Mouse (Mus musculus) 3T3-L1 (cell line): ENCODE measurements at regions not wholly inside any gene's neighbourhood (a gene's known extent, or its start where the extent isn't known, plus 50 kb on each side); places are given as distances from the start of the nearest gene placed in this dataset.
"Not testable (repeated sequence)": the region's sequence is repeated elsewhere in the genome, so short reads cannot be mapped to it uniquely, and the experiment has no call there.

Experiments used
- DNase-seq: peaks from one replicate; pipeline ENCODE4 v3.0.0-alpha.2; 2015; ENCODE audit warnings: low read depth, low spot score

DNA sequence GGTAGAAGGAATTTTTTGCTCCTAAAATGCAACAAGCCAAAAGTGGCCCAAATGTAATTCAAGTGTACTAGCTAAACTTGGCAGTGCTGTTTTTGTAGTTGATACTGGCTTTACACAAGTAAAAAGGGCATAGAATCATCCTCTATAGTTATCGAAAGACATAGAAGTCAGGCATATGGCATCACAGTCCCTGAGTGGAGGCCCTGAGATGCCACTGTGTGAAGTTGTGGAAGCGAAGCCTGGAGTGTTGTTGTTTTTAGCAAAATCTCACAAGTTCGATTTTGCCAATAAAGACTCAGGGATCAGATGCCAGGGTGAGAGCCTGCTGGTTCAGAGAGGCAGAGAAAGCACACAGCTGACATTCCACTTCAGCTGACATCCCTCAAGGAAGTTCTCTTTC lies 121.6 kb upstream of the C9orf72 start:
- no peak for DNase-seq

- DNase-seq: no peak
Measured at GRCm38 (mm10) chr4:35343751-35344150, 117.8 kb upstream of the C9orf72 start.

DNA sequence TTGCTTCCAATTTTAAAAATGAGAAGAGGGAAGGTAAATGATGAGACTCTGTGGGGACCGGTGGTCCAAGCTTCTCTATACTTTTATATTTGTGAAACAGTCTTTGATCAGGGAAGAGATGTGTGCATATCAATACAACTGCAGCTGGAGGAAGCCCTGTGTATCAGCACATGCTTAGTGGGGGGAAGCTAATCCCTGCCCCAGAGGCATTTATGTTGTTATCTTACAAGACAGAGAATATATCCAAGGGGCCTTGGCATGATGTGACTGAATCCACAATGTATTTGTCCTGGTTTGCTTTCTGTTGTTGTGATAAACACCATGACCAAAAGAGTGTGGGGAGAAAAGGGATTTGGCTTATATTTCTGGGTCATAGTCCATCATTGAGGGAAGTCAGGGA lies 105.2 kb upstream of the C9orf72 start:
- no peak for DNase-seq

DNA sequence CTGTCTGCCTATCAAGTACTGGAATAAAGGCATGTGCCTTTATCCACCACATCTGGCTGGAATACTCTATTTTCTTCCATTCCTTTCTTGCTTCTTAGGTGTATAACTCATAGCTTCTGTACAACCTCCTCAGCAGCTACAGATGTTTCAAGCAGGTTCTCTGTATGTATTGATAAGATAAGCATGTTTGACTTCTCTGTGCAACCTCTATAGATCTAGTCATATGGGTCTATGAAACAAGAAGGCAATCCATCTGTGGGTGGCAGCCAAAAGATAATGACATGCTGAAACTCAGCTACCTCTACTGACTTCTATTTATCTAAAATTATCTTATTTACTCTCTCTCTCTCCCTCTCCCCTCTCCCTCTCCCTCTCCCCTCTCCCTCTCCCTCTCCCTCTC lies 99.3 kb upstream of the C9orf72 start:
- DNase-seq: no peak

DNA sequence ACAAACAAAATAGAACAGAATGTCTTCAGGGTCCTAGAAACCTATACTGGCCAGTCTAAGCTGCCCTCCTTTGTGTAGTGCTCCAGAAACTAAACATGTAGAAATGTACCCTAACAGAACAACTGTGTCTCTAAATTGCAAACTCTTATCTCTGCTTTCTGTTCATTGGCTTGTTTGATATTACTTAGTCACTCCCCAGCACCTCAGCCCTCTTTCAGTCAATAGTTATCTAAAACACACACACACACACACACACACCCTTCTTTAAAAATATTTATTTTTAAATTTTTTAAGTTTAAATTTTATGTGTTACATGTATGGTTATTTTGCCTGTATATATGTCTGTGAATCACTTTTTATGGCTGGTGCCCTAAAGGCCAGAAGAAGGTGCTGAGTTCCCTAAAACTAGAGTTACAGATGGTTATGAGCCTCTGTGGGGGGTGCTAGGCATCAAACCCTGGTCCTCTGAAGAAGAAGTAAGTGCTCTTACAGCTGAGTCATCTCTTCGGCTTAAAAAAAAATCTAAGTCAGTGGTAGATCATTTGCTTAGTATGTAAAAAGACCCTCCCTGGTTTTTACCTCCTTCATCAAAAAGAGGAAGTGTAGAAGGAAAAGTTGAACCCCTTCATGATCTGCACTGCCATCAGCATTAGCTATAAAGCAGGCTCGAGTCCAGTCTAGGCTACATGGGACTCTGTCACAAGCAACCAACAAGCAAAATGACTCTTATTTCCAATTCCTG lies 96.6 kb upstream of the C9orf72 start:
- DNase-seq: no peak

GRCm38 (mm10) chr4:35310396-35310977 lies 84.5 kb upstream of the C9orf72 start:
- DNase-seq: peak; percentile 21

- no peak for DNase-seq
Measured at GRCm38 (mm10) chr4:35308221-35308620, 82.2 kb upstream of the C9orf72 start.

DNA sequence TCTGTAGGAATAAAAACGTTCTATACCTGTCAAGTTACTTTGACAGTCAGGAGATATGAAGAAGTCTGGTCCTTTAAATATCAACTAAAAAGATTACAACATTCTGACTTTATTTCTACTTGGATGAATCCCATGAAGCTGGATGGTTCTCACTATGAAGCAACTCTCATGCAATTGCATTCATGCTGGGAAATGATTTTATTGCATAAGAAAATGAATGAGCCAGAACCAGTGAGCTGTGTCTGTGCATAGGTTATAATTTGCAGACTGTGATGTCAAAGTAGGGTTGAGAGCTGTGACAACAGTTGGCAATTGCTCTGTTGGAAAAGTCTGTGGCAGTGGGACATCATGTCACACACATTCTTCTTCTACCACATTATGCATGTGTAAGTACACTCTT lies 79.2 kb upstream of the C9orf72 start:
- no peak for DNase-seq

DNA sequence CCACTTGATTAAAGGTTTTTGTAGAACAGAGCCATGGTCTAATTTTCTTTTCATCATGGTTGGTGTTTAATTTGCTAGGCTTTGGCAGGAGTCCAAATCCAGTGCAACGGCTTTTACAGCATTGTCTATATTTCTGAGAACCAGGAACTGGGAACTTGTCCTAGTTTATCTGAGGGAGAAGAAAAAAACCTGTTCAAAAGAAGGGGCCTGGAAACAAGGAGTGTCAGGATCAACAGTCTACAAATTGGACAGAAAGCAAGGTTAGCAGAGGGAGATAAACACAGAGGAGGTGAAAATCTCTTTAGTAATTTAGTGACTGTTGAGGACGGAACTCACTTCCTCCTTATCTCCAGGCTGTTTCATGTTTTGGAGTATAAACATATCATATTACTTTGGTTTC lies 74.9 kb upstream of the C9orf72 start:
- DNase-seq: no peak

GRCm38 (mm10) chr4:35300374-35300773 lies 74.4 kb upstream of the C9orf72 start:
- not testable (repeated sequence) for DNase-seq

DNA sequence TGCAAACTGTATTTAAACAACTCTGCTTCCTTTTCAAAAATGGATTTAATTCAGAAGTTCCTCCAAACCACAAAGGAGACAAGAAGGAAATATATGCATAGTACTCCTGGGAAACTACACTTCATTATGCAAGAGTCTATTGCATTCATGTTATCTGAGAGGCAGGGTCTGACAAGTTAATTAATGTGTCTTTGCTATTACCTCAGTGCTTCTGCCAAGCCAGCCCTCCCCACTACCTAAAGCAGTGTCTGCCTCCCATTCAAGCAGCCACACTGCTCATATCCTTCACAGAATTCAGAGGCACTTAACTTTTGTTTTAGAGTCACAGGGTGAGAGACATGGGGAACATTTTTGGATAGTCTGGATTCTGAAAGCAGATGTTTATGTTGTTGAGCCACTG lies 58.6 kb upstream of the C9orf72 start:
- DNase-seq: no peak
